Mouse (Mus musculus): ENCODE data around the gene Zfp74.

DNA sequence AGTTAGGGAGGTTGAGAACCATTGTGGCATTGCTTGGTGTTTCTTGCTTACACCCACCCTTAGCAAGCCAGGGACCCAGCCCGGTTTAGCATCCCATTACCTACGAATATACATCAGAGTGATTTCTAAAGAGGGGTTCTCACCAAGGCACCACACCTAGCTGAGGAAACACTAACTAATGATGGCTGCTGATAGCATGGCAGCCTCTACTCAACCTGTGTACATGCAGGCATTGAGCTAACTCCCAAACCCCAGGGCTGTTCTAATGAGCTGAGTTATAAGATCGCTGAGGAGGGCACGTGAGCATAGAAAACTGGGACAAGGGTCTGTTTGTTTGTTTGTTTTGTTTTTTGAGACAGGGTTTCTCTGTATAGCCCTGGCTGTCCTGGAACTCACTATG, 61.1 kb downstream of the Zfp74 start:
- no peak for TF ChIP-seq CTCF (conservative IDR thresholded peaks at IDR 0.05; ENCODE audit: low read length)
- TF ChIP-seq POU5F1 (IDR thresholded peaks at IDR 0.05; ENCODE audit: borderline replicate concordance, low read length) = no peak
- TF ChIP-seq NANOG (IDR thresholded peaks at IDR 0.05; ENCODE audit: borderline replicate concordance, low read length) = no peak

Measured in E14TG2a.4 (cell line).